Mouse (Mus musculus) ES-E14 (cell line): Measurements from ENCODE around the gene Cd3eap.

Experiments used
- HCFC1 ChIP-seq: IDR thresholded peaks from 2 replicates; pipeline ENCODE4 v1.6.1; 2012; ENCODE audit warnings: low read length, inconsistent platforms, borderline replicate concordance; ENCODE audit not compliant: insufficient read depth
- MAFK ChIP-seq: IDR thresholded peaks from 2 replicates; pipeline ENCODE4 v1.6.1; 2014; ENCODE audit warnings: mild to moderate bottlenecking, low read depth, low read length, inconsistent platforms; ENCODE audit not compliant: insufficient read depth

DNA sequence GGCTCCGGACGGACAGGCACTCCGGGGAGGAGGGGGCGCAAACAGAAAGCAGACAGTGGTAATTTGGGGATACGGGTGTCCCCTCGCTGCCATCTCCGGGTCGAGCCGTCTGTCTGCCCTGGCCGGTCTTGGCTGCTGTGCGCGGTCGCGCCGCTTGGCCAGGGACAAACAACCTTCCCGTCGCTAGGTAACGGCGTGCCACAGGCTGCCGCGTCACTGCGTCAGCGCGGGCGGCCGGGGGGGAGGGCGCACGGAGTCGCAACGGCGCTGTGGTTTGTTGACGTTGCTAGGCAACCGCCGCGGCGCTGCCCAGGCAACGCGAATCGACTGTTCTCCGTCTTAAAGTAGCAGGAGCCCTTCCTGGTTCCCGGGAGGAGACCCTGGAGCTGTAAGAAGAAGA, 39.4 kb downstream of the Cd3eap start:
- TF ChIP-seq HCFC1 (no peak), MAFK (no peak)
